Mouse (Mus musculus) MEL (cell line): Measurements from ENCODE around the gene Clstn3.

Experiments
- CHD1 ChIP-seq: IDR thresholded peaks from 2 replicates; pipeline ENCODE4 v1.6.1; 2012; ENCODE audit warnings: low read depth, mild to moderate bottlenecking, inconsistent platforms, low read length, improper control_type of control experiment
- CHD2 ChIP-seq: IDR thresholded peaks from 2 replicates; pipeline ENCODE4 v1.6.1; 2011; ENCODE audit warnings: low read length, improper control_type of control experiment
- CTCF ChIP-seq, 3 experiments: IDR thresholded peaks in 2 of 3; conservative IDR thresholded peaks in 1 of 3; 2 replicates each; pipeline ENCODE4 v1.5.1; 2011 to 2012; ENCODE audit warnings: low read length in 3 of 3, low read depth in 2 of 3, mild to moderate bottlenecking in 2 of 3, improper control_type of control experiment in 1 of 3, inconsistent platforms in 1 of 3, mixed read lengths in 1 of 3, moderate library complexity in 1 of 3; ENCODE audit not compliant: control insufficient read depth in 1 of 3, insufficient read depth in 1 of 3, poor library complexity in 1 of 3, severe bottlenecking in 1 of 3
- EP300 ChIP-seq, 2 experiments: IDR thresholded peaks; 2 replicates each; pipeline ENCODE4 v1.6.1; 2011; ENCODE audit warnings: improper control_type of control experiment in 2 of 2, low read length in 2 of 2, low read depth in 1 of 2, mild to moderate bottlenecking in 1 of 2
- HCFC1 ChIP-seq: IDR thresholded peaks from 2 replicates; pipeline ENCODE4 v1.6.1; 2012; ENCODE audit warnings: low read depth, mild to moderate bottlenecking, inconsistent platforms, low read length, improper control_type of control experiment, moderate library complexity
- KAT2A ChIP-seq: conservative IDR thresholded peaks from 2 replicates; pipeline ENCODE4 v1.6.1; 2012; ENCODE audit warnings: low read depth, low read length, improper control_type of control experiment, inconsistent platforms
- POLR2A ChIP-seq, 2 experiments: IDR thresholded peaks; 2 replicates each; pipeline ENCODE4 v1.6.1; 2011 to 2012; ENCODE audit warnings: low read length in 2 of 2, mild to moderate bottlenecking in 2 of 2, control low read depth in 1 of 2, improper control_type of control experiment in 1 of 2, low read depth in 1 of 2, moderate library complexity in 1 of 2; ENCODE audit not compliant: control insufficient read depth in 1 of 2, insufficient read depth in 1 of 2, poor library complexity in 1 of 2
- RAD21 ChIP-seq: IDR thresholded peaks from 2 replicates; pipeline ENCODE4 v1.6.1; 2011; ENCODE audit warnings: mild to moderate bottlenecking, low read depth, low read length, improper control_type of control experiment
- SMC3 ChIP-seq: IDR thresholded peaks from 2 replicates; pipeline ENCODE4 v1.6.1; 2011; ENCODE audit warnings: low read depth, low read length, improper control_type of control experiment
- TCF12 ChIP-seq: IDR thresholded peaks from 2 replicates; pipeline ENCODE4 v1.6.1; 2014; ENCODE audit warnings: low read depth, mild to moderate bottlenecking, inconsistent platforms, low read length, improper control_type of control experiment, moderate library complexity
- USF2 ChIP-seq, 2 experiments: IDR thresholded peaks; 2 replicates each; pipeline ENCODE4 v1.6.1; 2011 to 2012; ENCODE audit warnings: improper control_type of control experiment in 2 of 2, low read length in 2 of 2, borderline replicate concordance in 1 of 2, inconsistent platforms in 1 of 2, low read depth in 1 of 2, mild to moderate bottlenecking in 1 of 2; ENCODE audit not compliant: insufficient read depth in 1 of 2

GRCm38 (mm10) chr6:124433688-124434324 lies 30.8 kb downstream of the Clstn3 start:
- TF ChIP-seq KAT2A (no peak), POLR2A (IDR thresholded peaks at IDR 0.05; ENCODE audit: control insufficient read depth in 1 of 2, insufficient read depth in 1 of 2, low read depth in 1 of 2, low read length in 2 of 2, poor library complexity in 1 of 2) (no peak), EP300 (IDR thresholded peaks at IDR 0.05; ENCODE audit: low read depth in 1 of 2, low read length in 2 of 2) (no peak), CTCF (IDR thresholded peaks at IDR 0.05 in 2 of 3, conservative IDR thresholded peaks at IDR 0.05 in 1 of 3; ENCODE audit: control insufficient read depth in 1 of 3, insufficient read depth in 1 of 3, low read depth in 2 of 3, low read length in 3 of 3, poor library complexity in 1 of 3, severe bottlenecking in 1 of 3) (no peak), SMC3 (no peak), RAD21 (no peak), HCFC1 (no peak), CHD2 (no peak), TCF12 (no peak), CHD1 (no peak), USF2 (IDR thresholded peaks at IDR 0.05; ENCODE audit: borderline replicate concordance in 1 of 2, insufficient read depth in 1 of 2, low read depth in 1 of 2, low read length in 2 of 2) (no peak)
